Mouse (Mus musculus): ENCODE data around the gene Ablim2. TPM values are rescaled to one million over a fixed set of nuclear protein-coding genes. Genes with fewer than 3 reads are reported as not detected.

Ablim2 gene
- polyA plus RNA-seq, 1 experiment from 2014 or later: 0.45 TPM

DNA sequence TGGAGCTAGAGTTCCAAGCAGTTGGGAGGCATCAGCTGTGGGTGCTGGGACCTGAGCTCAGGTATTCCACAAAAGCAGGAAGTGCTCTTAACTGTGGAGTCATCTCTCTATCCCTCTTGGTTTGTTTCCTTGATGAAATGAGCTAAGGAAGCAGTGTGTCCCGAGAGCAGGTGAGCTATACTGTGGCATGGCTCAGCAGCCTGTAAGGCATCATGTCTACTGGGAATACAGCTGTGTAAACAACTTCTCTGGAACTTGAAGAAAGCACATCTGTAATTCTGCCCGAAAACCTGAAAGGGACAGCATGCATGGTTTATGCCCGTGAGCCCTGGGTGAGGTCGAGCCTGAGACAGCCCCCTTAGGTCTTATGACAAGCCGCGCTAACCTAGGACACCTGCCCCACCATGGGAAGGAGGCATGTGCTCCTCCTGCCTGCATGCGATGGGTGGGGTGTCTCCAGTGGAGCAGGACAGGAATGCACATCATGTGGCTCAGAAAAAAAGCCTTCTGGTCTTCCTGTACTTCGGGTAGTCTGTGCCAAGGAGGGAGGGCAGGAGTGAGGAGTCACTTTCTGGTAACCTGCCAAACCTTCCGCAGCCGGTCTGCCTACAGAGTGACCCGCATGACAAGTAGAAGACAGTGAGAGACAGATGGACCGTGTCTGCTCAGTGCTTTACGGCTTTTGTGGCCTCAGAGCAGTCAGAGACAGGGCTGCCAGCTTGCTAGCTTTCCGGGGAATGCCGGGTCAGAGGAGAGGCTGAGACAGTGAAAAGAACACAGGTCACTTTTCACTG lies 150.2 kb downstream of the Ablim2 start:
- H3K4me3 ChIP-seq (ENCODE audit: low read depth, low read length): no peak overlapping the region
- H3K4me1 ChIP-seq (ENCODE audit: control insufficient read depth, low read depth, low read length): no peaks in the 10 kb centered on the region
- H3K4me2 ChIP-seq (ENCODE audit: low read depth, low read length): no peak overlapping the region
- WGBS (ENCODE audit: insufficient replicate concordance): 55% methylated on average over 15 of the region's 15 CpGs
- no peaks in the 10 kb centered on the region for H3K36me3 ChIP-seq (ENCODE audit: control insufficient read depth, insufficient read depth)
- no peaks in the 10 kb centered on the region for H3K27me3 ChIP-seq (ENCODE audit: control insufficient read depth, insufficient read depth, low read depth, low read length)
- ATAC-seq (ENCODE audit: low read depth): no peak
- no peaks in the 10 kb centered on the region for H3K9me3 ChIP-seq (replicated peaks; ENCODE audit: control insufficient read depth, low read length)
- H3K9ac ChIP-seq (ENCODE audit: low read depth, low read length): no peak overlapping the region
- no peak overlapping the region for H3K27ac ChIP-seq (ENCODE audit: low read length)

DNA sequence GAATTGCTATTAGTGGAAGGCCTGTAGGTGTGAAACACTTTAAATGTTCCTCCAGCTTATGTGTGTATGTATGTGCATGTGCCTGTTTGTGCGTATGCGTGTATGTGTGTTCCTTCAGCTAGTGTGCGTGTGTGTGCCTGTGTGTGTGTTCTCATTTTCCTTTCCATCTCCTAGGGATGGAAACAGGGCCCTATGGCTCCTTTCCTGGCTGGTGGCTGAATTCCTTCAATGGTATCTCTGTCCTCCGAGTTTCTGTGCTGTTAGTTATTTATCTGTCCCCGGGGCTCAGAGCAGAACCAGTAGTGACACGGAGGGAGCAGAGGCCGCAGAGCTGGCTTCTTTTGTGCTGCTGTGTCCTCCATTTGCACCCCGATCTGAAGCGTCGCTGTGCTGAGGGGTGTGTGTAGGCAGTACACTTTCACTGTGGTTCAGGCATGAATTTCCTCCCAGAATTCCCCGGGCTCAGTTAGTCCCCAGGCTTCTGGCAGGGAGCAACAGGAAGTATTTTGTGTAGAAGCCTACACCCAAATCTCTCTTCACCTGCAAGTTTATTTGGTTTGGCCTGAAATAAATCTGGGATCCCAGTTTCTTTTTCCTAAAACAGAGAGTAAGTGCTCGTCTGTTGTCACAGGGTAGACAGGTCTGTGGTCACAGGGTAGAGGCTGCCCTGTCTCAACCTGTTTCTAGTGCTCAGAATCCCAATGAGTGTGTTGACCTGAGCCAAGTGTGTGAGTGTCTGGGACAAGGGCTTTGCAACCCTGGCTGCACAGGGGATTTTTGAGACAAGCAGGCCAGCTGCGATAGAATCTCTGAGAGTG lies 151.2 kb downstream of the Ablim2 start:
- ATAC-seq (ENCODE audit: low read depth): no peak
- H3K9ac ChIP-seq (ENCODE audit: low read depth, low read length): no peak overlapping the region
- H3K4me1 ChIP-seq (ENCODE audit: control insufficient read depth, low read depth, low read length): no peaks in the 10 kb centered on the region
- no peak overlapping the region for H3K27ac ChIP-seq (ENCODE audit: low read length)
- H3K4me3 ChIP-seq (ENCODE audit: low read depth, low read length): no peak overlapping the region
- H3K4me2 ChIP-seq (ENCODE audit: low read depth, low read length): no peak overlapping the region
- H3K27me3 ChIP-seq (ENCODE audit: control insufficient read depth, insufficient read depth, low read depth, low read length): no peaks in the 10 kb centered on the region
- WGBS (ENCODE audit: insufficient replicate concordance): 57% methylated on average over 13 of the region's 13 CpGs
- H3K9me3 ChIP-seq (replicated peaks; ENCODE audit: control insufficient read depth, low read length): no peaks in the 10 kb centered on the region
- H3K36me3 ChIP-seq (ENCODE audit: control insufficient read depth, insufficient read depth): no peaks in the 10 kb centered on the region

DNA sequence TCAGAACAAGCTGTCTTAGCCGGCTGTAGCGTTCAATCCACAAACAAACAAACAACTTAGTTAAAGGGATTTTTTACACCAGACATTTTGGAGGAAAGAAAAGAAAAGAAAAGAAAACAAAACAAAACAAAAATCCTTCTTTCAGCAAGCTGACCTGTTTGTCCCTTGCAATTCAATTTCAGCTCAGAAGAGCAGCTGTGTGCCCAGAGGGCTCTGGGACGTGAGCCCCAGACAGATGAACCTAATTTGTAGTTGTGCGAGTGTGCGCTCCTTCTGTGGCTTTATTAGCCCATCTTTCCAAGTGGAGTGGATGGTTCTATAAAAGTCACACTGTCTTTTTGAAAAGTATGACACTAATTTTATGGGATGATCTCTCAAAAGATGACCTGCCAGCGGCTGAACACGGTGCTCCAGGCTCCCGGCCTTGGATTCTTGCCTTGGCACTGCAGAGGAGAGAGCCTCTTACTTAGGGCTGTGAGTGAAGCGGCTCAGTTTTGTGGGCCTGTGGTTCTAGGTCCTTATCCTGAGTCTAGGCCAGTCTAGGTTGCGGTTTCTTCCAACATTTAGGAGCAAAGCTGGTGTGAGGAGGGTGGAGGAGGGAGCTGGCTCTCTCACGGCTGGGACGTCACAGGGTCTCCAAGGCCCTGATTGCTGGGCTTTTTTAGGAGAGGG lies 158.1 kb downstream of the Ablim2 start:
- no peaks in the 10 kb centered on the region for H3K36me3 ChIP-seq (ENCODE audit: control insufficient read depth, insufficient read depth)
- WGBS (ENCODE audit: insufficient replicate concordance): 70% methylated on average over 12 of the region's 12 CpGs
- H3K4me2 ChIP-seq (ENCODE audit: low read depth, low read length): no peak overlapping the region
- no peak overlapping the region for H3K4me3 ChIP-seq (ENCODE audit: low read depth, low read length)
- H3K4me1 ChIP-seq (ENCODE audit: control insufficient read depth, low read depth, low read length): no peaks in the 10 kb centered on the region
- H3K27me3 ChIP-seq (ENCODE audit: control insufficient read depth, insufficient read depth, low read depth, low read length): no peaks in the 10 kb centered on the region
- ATAC-seq (ENCODE audit: low read depth): no peak
- no peaks in the 10 kb centered on the region for H3K9me3 ChIP-seq (replicated peaks; ENCODE audit: control insufficient read depth, low read length)
- no peak overlapping the region for H3K9ac ChIP-seq (ENCODE audit: low read depth, low read length)
- H3K27ac ChIP-seq (ENCODE audit: low read length): no peak overlapping the region

DNA sequence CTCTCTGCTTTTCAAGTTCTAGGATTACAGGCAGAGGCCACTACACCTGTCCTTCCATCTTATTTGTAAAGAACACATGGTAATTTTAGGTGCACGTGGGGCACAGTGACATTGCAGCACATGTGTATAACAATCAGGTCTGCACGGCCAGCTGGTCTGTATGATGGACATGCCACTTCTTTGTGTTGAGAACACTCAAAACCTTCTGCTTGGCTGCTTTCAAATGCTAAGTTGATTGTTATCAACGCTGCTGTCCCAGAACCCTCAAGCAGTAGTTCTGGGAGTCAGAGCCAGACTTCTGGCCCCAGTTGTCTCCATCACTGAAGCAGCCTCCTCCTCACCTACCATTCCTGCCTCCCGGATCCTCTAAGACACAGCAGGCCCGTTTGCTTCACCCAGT lies 159.0 kb downstream of the Ablim2 start:
- no peak overlapping the region for H3K4me2 ChIP-seq (ENCODE audit: low read depth, low read length)
- no peak overlapping the region for H3K4me3 ChIP-seq (ENCODE audit: low read depth, low read length)
- no peak overlapping the region for H3K27ac ChIP-seq (ENCODE audit: low read length)
- H3K9me3 ChIP-seq (replicated peaks; ENCODE audit: control insufficient read depth, low read length): no peaks in the 10 kb centered on the region
- no peaks in the 10 kb centered on the region for H3K36me3 ChIP-seq (ENCODE audit: control insufficient read depth, insufficient read depth)
- H3K4me1 ChIP-seq (ENCODE audit: control insufficient read depth, low read depth, low read length): no peaks in the 10 kb centered on the region
- no peaks in the 10 kb centered on the region for H3K27me3 ChIP-seq (ENCODE audit: control insufficient read depth, insufficient read depth, low read depth, low read length)
- no peak for ATAC-seq (ENCODE audit: low read depth)
- WGBS (ENCODE audit: insufficient replicate concordance): 62% methylated on average over 5 of the region's 5 CpGs
- no peak overlapping the region for H3K9ac ChIP-seq (ENCODE audit: low read depth, low read length)

DNA sequence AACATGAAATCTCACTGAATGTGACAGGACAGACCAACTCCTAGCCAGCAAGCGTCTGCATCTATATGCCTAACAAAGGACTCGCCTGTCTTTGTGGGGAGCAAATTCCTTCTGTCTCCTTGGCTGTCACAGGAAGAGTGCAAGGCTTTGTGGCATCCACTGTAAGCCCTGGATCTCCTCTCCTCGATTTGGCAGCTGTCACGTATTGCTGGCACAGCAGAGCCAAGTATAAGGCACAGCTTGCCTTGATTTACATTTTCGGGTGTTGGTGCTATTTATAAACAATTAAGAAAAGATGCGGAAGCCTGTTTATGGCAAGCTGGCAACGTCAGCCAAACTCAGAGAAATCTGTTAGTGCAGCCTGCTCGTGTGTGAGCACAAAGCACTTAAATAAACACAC lies 160.7 kb downstream of the Ablim2 start:
- no peak overlapping the region for H3K4me3 ChIP-seq (ENCODE audit: low read depth, low read length)
- H3K27ac ChIP-seq (ENCODE audit: low read length): no peak overlapping the region
- no peaks in the 10 kb centered on the region for H3K27me3 ChIP-seq (ENCODE audit: control insufficient read depth, insufficient read depth, low read depth, low read length)
- H3K4me2 ChIP-seq (ENCODE audit: low read depth, low read length): no peak overlapping the region
- no peak for ATAC-seq (ENCODE audit: low read depth)
- H3K9ac ChIP-seq (ENCODE audit: low read depth, low read length): no peak overlapping the region
- no peaks in the 10 kb centered on the region for H3K4me1 ChIP-seq (ENCODE audit: control insufficient read depth, low read depth, low read length)
- no peaks in the 10 kb centered on the region for H3K36me3 ChIP-seq (ENCODE audit: control insufficient read depth, insufficient read depth)
- no peaks in the 10 kb centered on the region for H3K9me3 ChIP-seq (replicated peaks; ENCODE audit: control insufficient read depth, low read length)
- 46% methylated on average over 8 of the region's 8 CpGs for WGBS (ENCODE audit: insufficient replicate concordance)

DNA sequence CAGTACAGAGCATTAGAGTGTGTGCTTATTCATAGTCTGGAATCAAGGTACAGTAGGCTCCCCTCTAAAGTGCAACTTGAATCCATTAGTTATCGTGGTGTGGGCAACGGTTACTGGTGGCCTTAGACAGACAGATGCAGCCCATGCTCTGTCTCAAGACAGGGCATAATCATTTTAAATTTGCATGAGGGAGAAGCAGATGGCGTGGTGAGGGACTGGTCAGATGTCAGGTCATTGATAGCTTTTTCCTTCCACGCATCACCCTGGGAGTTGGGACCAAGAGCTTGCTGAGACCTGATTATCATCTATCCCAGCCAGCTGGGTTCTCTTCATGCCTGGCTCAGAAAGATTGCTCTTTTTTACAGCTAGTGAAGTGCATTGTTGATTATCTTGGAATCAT lies 162.4 kb downstream of the Ablim2 start:
- Histone ChIP-seq H3K27me3 (ENCODE audit: control insufficient read depth, insufficient read depth, low read depth, low read length) (no peaks in the 10 kb centered on the region), H3K9ac (ENCODE audit: low read depth, low read length) (no peak overlapping the region), H3K4me1 (ENCODE audit: control insufficient read depth, low read depth, low read length) (no peaks in the 10 kb centered on the region), H3K27ac (ENCODE audit: low read length) (no peak overlapping the region), H3K9me3 (replicated peaks; ENCODE audit: control insufficient read depth, low read length) (no peaks in the 10 kb centered on the region), H3K36me3 (ENCODE audit: control insufficient read depth, insufficient read depth) (no peaks in the 10 kb centered on the region), H3K4me2 (ENCODE audit: low read depth, low read length) (no peak overlapping the region), H3K4me3 (ENCODE audit: low read depth, low read length) (no peak overlapping the region)
- 47% methylated on average over 4 of the region's 4 CpGs for WGBS (ENCODE audit: insufficient replicate concordance)
- ATAC-seq (ENCODE audit: low read depth): no peak

DNA sequence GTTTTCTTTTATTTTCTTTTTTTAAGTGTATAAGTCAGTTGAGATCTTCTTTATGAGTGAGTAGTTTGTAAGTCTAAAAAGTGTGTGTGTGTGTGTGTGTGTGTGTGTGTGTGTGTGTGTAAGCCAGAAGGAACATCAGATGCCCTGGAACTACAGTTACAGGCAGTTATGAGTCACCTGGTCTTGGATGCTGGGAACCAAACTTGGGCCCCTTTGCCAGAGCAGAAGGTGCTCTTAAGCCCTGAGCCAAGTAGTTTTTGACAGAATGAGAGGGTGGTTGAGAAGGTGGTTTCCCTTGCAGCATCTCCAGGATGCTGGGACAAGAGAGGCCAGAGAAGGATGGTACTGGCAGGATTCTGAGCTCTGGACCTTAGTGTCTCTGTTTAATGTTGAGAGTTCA lies 162.9 kb downstream of the Ablim2 start:
- Histone ChIP-seq H3K4me1 (ENCODE audit: control insufficient read depth, low read depth, low read length) (no peaks in the 10 kb centered on the region), H3K4me2 (ENCODE audit: low read depth, low read length) (no peak overlapping the region), H3K36me3 (ENCODE audit: control insufficient read depth, insufficient read depth) (no peaks in the 10 kb centered on the region), H3K9me3 (replicated peaks; ENCODE audit: control insufficient read depth, low read length) (no peaks in the 10 kb centered on the region), H3K27ac (ENCODE audit: low read length) (no peak overlapping the region), H3K9ac (ENCODE audit: low read depth, low read length) (no peak overlapping the region), H3K4me3 (ENCODE audit: low read depth, low read length) (no peak overlapping the region), H3K27me3 (ENCODE audit: control insufficient read depth, insufficient read depth, low read depth, low read length) (no peaks in the 10 kb centered on the region)
- ATAC-seq (ENCODE audit: low read depth): no peak

DNA sequence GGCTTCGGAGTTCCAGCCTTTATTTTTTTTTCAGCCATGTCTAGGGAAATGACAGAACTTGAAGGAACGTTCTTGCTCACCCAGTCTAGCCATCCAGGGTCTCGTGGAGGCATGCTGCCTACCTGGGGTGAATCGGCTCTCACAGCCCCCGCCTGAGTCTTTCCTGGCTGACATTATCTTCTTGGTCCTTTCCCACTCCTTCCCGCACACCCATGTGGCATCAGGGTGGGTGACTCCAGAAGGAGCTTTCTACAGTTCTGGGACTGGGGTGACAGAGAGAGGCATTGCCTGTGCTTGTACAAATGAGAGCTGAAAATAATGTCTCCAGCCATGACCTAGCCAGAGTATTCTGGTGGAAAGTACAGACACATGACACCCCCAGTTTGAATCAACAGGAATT lies 163.5 kb downstream of the Ablim2 start:
- Histone ChIP-seq H3K9me3 (replicated peaks; ENCODE audit: control insufficient read depth, low read length) (no peaks in the 10 kb centered on the region), H3K36me3 (ENCODE audit: control insufficient read depth, insufficient read depth) (no peaks in the 10 kb centered on the region), H3K27ac (ENCODE audit: low read length) (no peak overlapping the region), H3K4me1 (ENCODE audit: control insufficient read depth, low read depth, low read length) (no peaks in the 10 kb centered on the region), H3K27me3 (ENCODE audit: control insufficient read depth, insufficient read depth, low read depth, low read length) (no peaks in the 10 kb centered on the region), H3K9ac (ENCODE audit: low read depth, low read length) (no peak overlapping the region), H3K4me3 (ENCODE audit: low read depth, low read length) (no peak overlapping the region), H3K4me2 (ENCODE audit: low read depth, low read length) (no peak overlapping the region)
- 49% methylated on average over 6 of the region's 6 CpGs for WGBS (ENCODE audit: insufficient replicate concordance)
- ATAC-seq (ENCODE audit: low read depth): no peak
